Mouse (Mus musculus): ENCODE data around the gene AL732309.1.
A peak's percentile ranks its signal among the peaks of the same experiment; 100 is the strongest.

Gene AL732309.1

DNA sequence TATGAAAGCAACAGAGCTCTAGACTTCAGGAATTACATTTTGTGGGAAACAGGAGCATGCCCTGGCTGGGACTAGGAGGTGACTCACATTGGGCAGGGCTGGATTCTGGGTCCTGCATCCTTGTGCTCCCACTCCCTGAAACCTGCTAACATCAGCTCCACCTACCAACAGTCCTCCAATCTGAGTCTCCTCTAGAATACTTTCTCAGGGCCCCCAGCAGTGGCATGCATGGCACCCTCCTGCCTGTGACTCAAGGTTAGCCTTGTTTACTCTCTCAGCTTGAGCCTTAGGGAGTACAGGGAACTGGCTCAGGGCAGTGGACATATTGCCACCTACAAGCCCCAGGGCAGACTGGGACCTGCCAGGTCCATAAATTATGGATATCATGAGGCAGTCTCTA, 8.6 kb downstream of the AL732309.1 start:
- DNase-seq: no peak

DNA sequence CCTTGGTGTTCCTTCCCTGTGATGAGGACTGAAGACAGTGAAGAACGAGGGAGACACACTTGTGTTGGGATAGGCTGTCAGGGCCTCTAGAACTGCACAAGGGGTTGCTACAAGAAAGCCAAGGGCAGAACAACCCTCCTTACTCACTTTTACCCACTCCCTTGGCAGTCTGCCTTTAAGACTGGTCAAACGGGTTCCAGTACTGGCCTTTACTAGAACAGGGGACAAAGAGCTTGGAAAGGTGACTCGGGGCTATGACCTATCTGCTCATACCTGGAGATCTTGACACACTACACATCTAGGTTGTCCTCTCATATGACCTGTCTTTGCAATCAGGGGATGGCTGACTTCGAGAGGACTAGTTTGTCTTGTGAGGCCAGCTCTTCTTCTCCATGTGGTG, 9.1 kb downstream of the AL732309.1 start:
- peak; percentile 57 to 80 for DNase-seq

DNA sequence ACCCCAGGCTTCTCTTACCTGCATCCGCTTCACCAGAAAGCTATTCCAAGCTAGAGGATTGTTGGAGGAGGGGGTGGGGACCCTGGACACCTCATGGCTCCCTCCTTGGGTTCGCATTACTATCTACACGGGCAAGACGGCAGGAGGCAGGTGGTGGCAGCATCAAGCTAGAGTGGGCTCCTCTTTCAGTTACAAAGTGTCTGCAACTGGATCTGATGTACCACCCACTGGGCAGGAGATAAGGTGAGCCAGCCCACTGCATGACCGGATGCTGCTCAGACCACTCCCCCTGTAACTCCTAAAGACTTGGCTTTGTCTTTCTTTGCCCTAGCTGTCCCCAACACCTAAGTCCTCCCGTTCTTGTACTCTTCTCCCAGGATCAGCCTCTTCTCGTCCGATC, 10.0 kb downstream of the AL732309.1 start, which contains the start of gene Rnf224:
Rnf224 (minus strand) TSS at position 174 of the 400 bp plus-strand sequence.
- DNase-seq: no peak

GRCm38 (mm10) chr2:25234551-25235220, 12.0 kb downstream of the AL732309.1 start:
- peak; percentile 63 to 81 for DNase-seq

- peak; percentile 62 to 63 for DNase-seq
These were observed 12.6 kb downstream of the AL732309.1 start, which contains the start of gene Slc34a3 for GRCm38 (mm10) chr2:25234050-25234449. Gene Slc34a3, minus strand, starts transcription at chr2:25234364.

DNA sequence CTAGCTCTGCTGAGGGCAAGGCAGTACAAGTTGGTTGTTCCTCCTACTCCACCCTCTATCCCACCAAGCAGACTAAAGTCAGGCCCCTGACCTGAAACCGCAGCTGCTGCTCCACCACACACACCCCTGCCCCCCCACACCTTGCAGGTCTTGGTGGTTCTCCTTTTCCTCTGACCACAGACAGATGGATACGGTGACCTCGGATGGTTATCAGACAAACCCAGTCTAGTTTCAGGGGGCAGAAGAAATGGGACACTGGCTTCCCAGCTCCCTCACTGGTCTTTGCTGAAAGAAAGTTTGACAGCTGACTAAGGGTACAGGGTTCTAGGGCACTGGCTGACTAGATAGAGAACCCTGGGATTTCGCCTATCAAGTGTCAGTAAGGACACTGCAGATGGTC, 13.2 kb downstream of the AL732309.1 start:
- DNase-seq: no peak

DNA sequence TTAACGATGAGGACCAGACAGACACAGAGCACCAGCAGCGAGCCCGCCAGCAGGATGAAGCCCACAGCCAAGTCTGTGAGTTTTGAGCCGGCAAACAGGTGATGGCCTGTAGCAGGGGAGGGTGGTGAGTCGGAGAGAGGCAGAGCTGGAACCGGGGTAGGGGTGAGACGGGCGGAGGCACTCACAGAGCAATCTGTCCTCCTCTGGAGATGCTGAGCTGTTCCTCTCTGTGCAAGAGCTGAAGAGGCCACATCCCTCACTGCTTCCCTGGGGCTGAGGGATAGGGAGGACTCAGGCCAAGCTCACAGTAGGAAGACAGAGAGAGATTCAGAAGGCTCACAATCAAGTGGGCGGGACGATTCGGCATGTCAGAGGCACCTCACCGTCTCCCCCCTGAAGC, 15.6 kb downstream of the AL732309.1 start:
- no peak for DNase-seq

- DNase-seq: no peak
These were observed 16.1 kb downstream of the AL732309.1 start for GRCm38 (mm10) chr2:25230581-25230980.

DNA sequence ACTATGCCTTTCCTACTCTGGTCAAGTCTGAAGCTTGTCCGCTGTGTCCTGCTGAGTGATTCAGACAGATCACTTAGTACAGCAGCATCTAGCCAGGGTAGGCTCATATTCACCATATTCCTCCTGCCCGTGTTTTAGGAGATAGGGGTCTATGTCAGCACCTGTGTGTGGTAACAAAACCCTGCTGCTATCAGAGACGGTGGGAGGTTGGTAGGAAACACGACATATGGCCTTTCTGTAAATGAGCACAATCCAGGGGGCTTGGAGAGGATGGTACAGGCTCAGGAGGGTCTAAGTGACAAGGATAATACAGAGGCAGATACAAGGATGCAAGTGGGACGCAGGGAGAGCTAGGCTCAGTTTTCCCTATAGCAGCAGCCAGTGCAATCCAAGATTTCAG, 17.1 kb downstream of the AL732309.1 start:
- DNase-seq: no peak

DNA sequence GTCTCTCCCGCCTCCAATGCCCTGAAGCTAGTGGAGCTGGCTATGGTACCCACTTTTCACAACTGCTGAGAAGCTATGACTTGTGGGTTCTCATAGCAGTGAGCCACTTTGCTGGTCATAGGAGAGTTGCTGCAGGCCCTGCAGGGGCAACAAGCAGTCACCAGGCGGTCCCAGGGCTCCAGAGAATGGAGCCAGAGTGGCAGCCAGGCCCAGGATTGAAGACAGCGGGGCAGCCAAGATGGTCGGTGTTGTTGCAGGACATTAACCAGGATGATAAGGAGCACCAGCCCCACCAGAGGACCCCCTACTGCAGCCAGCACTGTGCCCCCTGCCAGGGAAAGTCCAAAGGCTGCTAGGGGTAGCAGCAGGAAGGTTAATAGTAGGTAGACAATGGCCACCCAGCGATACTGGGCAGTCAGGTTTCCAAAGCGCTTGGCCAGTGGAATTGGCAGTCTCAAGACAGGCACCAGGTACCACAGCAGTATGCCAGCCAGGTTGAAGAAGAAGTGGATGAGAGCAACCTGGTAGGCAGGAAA, 17.6 kb downstream of the AL732309.1 start:
- DNase-seq: no peak

DNA sequence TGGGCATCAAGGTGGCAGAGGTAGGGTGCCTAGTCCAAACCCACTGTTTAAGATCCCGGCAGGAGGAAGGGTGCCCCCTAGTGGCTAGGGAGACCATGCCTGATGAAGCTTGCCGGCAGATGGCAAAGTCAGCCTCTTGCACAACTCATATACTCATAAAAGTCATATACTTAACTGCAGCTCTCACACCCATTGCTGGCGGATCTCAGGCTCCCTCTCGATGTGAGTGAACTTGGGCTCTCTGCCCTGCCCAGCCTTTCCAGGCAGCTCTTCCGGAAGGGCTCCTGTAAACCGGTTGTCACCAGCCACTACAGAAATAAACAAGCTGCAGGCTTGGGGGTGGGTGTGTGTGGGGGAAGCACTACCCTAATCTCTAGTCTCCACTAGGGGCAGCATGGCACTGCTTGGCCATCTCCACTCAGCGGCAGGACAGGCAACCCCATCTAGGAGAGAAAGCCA, 18.2 kb downstream of the AL732309.1 start:
- peak; percentile 91 to 94 for DNase-seq

DNA sequence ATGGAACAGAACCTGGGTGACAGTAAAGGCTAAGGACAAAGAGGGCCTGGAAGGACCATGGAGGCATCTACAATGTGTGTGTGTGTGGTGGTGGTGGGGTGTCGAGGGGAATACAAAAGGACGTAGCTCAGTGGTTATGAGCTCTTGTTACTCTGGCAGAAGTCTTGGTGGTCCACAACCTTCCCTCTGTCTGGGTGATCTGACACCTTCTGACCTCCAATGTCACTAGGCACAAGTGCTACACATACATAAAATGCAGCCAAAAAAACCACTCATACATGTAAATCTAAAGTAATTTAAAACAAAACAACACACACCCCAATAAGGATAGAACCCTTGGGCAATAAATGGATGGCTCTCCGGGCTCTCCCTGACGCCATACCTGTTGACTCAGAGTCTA, 19.3 kb downstream of the AL732309.1 start:
- no peak for DNase-seq

- no peak for DNase-seq
These were observed 19.8 kb downstream of the AL732309.1 start for GRCm38 (mm10) chr2:25226864-25227263.

GRCm38 (mm10) chr2:25225811-25226379, 20.8 kb downstream of the AL732309.1 start:
- no peak for DNase-seq

- DNase-seq: peak; percentile 99 to 100
These were observed 21.6 kb downstream of the AL732309.1 start for GRCm38 (mm10) chr2:25224766-25225752.

DNA sequence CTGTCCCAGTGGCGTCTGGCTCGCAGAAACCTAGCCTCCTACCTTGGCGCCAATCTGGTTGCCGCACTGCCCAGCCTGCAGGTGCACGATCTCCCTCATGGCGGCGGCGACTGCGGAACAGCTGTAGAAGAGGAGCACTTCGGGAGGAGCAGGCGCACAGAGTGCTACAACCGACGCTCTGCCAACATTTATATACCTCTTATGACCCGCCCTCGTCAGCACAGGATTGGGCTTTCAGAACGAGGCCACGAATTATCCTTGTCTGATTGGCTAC, 22.2 kb downstream of the AL732309.1 start, which contains the start of gene Tubb4b:
Tubb4b (minus strand) TSS at position 211 of the 274 bp plus-strand sequence.
- no peak for DNase-seq

GRCm38 (mm10) chr2:25223681-25224491, 22.8 kb downstream of the AL732309.1 start:
- DNase-seq: peak; percentile 79 to 84

- no peak for DNase-seq
These were observed 25.3 kb downstream of the AL732309.1 start for GRCm38 (mm10) chr2:25221331-25221772.

DNA sequence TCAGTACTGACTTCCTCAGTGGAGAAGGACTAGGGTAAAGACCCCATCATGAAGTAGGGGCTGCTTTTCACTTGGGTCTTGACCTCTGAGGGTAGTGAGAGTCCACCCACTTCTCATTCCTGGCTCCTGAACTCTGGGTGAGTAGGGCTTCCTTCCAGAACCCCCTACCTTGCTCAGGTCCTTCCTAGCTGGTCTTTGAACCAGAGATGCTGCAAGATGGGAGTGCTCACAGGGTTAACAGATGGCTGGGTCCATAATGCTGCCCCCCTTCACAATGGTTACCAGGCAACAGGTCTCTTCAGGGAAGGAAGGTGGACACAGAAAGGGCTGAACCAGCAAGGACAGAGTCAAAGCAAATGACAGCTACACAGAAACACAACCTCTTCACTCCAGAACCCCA, 28.2 kb downstream of the AL732309.1 start, which contains the start of gene Fam166a:
Fam166a (plus strand) TSS at position 301 of the 400 bp plus-strand sequence.
- no peak for DNase-seq

DNA sequence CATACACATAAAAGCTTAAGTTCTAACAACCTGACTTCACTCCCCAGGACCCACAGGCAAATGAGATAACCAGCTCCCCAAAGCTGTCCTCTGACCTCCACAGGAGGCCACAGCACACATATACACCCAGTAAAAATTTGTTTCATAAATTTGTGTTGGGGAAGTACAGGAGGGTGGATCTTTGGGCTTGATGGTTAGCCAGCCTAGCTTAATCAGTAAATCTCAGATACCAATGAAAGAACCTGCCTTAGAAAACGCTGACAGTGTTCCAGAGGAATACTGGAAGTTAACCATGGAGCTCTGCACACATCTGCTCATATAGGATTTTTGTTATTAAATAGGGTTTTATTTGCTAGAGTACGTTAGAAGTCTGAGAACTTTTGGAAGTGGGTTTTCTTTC, 29.0 kb downstream of the AL732309.1 start:
- no peak for DNase-seq

DNA sequence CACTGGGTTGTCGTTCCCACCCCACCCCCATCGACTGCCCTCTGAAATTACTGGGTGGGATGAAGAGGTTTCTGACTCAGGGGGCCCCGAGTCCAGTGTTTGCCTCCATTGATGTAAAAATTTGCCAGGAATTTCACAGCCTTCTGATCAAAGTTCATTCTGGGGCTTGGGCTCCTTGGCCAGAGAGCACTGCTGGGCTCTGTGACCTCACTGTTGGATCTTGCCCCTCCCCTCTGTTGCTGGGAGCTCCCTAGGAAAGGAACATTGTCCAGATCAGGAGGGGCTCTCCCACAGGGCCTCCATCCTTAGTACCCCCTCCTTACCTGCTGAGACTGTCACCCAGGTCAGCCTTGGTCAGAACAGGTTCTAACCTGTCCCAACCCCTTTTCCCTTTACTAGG, 32.2 kb downstream of the AL732309.1 start, which contains the start of gene Stpg3:
Stpg3 (minus strand) TSS at position 194 of the 400 bp plus-strand sequence.
- DNase-seq: peak; percentile 56 to 68
